Mouse (Mus musculus) frontal cortex, postnatal 10 days (tissue): Measurements from ENCODE around the gene Igfl3.

Experiments
- DNase-seq, 2 experiments: peaks; one replicate each; pipeline ENCODE4 v3.0.0; 2022; ENCODE audit warnings: low spot score in 2 of 2, mixed read lengths in 1 of 2

The Igfl3 gene

DNA sequence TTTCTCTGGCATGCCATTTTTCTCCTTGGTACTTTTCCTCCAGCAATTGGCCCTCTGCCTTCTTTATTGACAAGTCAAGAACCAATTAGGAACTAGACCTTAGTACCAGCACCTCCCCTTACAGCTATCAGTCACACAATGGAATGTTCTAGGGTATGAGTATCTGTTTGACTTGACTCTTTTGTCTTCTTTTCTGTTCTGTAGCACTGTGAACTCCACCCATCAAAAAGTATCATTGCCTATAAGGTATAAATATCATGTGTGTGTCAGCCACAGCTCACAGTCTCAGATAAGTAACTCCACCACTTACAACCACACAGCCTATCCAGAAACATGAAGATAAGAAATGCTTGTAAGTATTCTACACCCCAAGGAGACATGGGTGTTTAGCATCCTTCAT is at the start of gene Igfl3:
Gene Igfl3, plus strand, starts transcription at position 301 of the 400 bp plus-strand sequence.
- no peak for DNase-seq

DNA sequence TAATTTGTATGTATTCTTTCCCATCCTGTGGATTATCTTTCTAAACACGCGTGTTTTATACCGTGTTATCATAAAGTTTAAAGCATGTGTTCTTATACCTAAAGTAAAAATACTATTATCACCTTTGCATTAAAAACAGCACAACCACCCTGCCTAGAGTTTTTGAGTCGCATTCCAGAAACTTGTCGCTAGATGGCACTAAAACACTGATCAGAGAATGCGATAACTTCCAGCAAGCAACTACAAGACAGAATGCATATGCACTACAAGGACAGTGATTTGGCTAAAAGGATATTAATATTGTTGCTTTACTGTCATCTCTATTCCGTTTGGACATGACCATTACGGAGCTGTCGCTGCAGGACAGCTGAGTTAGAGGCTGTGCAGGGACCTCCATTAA is 34.6 kb downstream of the Igfl3 start:
- no peak for DNase-seq

DNA sequence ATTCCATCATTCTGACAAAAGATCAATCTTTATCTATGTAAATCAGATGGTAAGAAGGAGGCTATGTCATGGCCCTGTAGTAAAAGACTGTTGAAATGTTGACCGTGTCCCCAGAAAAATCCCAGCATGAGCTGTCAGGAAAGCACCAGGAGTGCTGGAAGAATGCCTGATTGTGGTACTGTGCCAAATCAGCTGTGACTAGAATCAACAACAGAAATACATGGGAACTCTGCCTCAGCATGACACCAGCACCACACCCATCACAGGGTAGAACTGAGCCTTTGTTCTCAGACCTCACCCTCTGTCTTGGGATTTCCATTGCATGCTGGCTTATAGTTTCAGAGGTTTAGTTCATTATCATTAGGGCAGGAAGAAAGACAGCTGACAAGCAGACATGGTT is 38.4 kb downstream of the Igfl3 start:
- no peak for DNase-seq
